Mouse (Mus musculus) gastrocnemius, postnatal 14 days (tissue): ENCODE data around the gene Vmn1r28. TPM values are rescaled to one million over a fixed set of nuclear protein-coding genes. Genes with fewer than 3 reads are reported as not detected.
"Not testable (repeated sequence)": the region's sequence is repeated elsewhere in the genome, so short reads cannot be mapped to it uniquely, and the experiment has no call there.

Experiments used
- DNase-seq: peaks from one replicate; pipeline ENCODE4 v3.0.0; 2021; ENCODE audit warnings: mixed read lengths
- intact Hi-C: fragments of 180-260 bp; cut with DNase I; formaldehyde crosslinking; loops from one replicate; pipeline ENCODE4 v1.15.1; 2025; ENCODE audit warnings: low total_unique reads
- long read RNA-seq, 2 experiments: library from polyadenylated mRNA; stranded (forward); transcript quantifications; one replicate each; pipeline ENCODE4 v2.0.0; 2021
- total RNA-seq, 2 experiments: library from RNA; stranded (reverse); gene quantifications; 2 replicates each; pipeline ENCODE4 v1.2.3; 2021

Vmn1r28 gene
- total RNA-seq, result not detected
- long read RNA-seq, experiment 1, result 0 reads
- long read RNA-seq, experiment 2, result 0 reads

DNA sequence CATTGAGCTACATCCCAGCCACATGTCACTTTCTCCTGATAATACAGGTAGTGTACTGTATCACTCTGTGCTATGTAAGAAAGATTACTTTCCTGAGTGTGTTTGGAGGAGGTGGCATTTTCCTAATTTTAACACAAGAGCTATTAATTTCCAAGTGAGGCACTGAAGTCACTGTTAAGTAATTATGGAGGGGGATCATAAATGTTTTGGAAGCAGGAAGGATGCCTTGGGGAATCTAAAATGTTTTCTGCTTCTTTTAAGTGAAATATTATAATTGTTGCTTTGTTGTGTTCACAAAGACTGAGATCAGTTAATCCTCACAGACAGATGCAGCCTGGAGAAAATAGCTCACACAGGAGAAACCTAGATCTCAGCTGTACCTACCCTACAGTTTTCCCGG lies at the start of gene Vmn1r28:
TSS of gene Vmn1r28 (plus strand) at position 301 of the 400 bp plus-strand sequence.
- DNase-seq, result no peak
- intact Hi-C loops, result no loop called here

DNA sequence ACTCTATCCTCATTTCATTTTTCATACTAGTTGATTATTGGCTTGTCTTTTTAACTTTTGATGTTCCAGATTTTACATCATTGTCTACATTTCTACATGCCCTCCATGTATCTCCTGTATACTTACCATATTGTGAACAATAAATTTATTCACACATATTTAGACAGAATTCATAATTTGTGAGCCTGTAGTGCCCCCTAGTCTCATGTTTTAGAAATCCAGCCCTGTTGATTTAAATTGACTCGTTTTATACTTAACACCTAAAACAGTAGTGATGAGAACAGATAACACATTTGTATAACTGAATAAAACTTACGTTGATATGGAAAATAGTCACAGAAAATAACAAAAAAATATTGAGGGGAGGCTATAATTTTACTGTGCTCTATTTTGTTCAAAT lies 45.7 kb upstream of the Vmn1r28 start:
- intact Hi-C loops, result no loop called here
- no peak for DNase-seq

DNA sequence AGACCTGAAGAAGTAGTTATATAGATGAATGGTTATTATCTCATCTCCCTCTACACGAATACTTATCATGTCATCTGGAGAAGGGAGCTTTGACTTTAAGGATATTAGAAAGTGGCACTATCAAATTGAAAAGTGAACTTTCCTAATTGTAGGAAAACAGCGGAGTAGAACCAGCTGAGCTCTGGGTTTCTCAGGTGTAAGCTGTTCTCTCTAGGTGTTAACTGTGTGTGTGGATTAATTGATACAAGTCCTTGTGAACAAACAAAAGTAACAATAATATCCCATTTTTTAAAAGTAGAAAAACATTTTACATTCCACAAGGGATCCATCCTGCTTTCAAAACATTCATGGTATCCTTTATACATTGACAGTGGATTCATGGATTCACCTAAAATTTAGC lies 43.1 kb upstream of the Vmn1r28 start, which contains the start of gene Vmn1r27:
TSS of gene Vmn1r27 (minus strand) at position 101 of the 400 bp plus-strand sequence.
- intact Hi-C loops, result no loop called here
- no peak for DNase-seq

DNA sequence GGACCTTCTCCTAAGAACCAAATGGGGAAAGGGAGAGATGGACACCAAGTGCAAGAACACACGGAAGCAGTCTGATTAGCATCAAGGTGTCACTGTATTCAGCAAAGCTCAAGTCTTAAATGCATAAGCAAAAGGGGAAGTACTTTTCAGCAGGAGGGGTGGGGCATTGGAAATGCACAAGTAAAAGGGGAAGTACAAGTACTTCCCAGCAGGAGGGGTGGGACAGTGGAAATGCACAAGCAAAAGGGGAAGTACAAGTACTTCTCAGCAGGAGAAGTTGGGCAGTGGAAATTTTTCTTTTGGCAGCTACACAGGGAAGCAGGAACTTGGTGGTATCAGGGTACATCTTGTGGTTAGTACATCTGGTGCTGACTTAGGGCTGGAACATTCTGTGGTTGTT lies 17.8 kb downstream of the Vmn1r28 start:
- DNase-seq, result not testable (repeated sequence)

DNA sequence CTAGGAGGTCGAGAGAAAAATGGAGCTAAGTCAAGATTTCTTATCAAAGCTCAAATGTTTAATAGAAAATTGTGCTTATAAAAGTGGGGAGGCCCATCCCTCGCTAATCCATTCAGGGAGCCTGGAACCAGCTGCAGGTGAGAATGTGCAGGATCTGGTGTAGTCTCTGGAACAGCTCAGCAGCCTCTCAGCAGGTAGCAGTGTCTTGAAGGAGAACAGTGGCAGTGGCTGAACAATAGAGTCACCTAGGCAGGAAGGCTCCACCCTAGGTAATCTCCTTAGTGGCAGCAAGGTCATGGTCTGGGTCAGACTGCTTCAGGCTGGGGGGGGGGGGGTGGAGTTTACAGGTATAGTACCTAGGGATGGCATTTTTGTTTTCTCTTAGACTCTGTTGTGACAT lies 30.4 kb downstream of the Vmn1r28 start:
- intact Hi-C loops, result no loop called here
- no peak for DNase-seq

More for the DNA sequence above, 17.8 kb downstream of the Vmn1r28 start:
- intact Hi-C loops, result not testable (repeated sequence)

DNA sequence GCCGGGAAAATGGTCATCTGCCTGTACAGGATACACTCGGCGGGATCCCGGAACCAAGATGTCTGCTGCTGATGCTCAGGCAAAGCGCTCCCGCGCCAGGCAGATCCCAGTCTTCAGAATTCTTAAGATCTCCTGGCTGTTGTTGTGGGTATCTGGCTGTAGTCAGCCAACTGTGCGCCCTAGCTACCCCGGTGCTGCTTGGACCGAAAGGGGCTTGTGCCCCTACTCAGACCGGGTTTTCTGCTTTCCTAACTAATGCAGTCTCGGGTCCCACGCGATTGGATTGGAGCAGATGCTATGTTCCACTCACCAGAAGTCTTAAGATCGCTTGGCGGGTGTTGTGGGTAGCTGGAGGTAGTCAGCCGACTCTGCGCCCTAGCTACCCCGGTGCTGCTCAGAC lies 36.7 kb downstream of the Vmn1r28 start:
- DNase-seq, intact Hi-C loops: not testable (repeated sequence)

DNA sequence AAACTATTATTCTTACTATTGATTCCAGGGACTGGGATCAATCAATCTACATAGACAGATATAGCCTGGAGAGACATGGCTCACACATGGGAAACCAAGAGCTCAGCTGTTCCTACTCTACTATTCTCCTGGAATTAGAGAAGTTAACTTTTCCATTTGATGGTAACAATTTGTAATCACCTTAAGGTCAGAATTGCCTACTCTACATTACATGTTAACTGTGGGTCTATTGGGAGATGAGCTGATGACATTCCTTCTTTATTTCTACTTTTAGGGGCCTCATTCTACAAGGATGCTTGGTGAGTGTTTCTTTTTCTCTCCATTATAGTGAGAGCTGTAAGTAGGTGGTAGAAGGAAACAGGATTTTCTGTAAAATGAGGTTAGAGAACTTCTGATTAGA lies 39.4 kb downstream of the Vmn1r28 start, which contains the start of gene Vmn1r29:
TSS of gene Vmn1r29 (plus strand) at position 301 of the 400 bp plus-strand sequence.
- DNase-seq, result no peak
- intact Hi-C loops, result no loop called here

Other genes with a start within 250 kb of the Vmn1r28 start
- gene Vmn1r26, start 246.9 kb upstream of the Vmn1r28 start, total RNA-seq, result not detected
- gene Vmn1r27, start 43.2 kb upstream of the Vmn1r28 start, total RNA-seq, result not detected
- gene Vmn1r29, start 39.5 kb downstream of the Vmn1r28 start, total RNA-seq, result not detected
- not detected for gene Vmn1r30, start 181.3 kb downstream of the Vmn1r28 start, total RNA-seq
- gene Vmn1r31, start 213.3 kb downstream of the Vmn1r28 start, total RNA-seq, result not detected